Mouse (Mus musculus): Measurements from ENCODE around the gene C130074G19Rik.

C130074G19Rik gene

DNA sequence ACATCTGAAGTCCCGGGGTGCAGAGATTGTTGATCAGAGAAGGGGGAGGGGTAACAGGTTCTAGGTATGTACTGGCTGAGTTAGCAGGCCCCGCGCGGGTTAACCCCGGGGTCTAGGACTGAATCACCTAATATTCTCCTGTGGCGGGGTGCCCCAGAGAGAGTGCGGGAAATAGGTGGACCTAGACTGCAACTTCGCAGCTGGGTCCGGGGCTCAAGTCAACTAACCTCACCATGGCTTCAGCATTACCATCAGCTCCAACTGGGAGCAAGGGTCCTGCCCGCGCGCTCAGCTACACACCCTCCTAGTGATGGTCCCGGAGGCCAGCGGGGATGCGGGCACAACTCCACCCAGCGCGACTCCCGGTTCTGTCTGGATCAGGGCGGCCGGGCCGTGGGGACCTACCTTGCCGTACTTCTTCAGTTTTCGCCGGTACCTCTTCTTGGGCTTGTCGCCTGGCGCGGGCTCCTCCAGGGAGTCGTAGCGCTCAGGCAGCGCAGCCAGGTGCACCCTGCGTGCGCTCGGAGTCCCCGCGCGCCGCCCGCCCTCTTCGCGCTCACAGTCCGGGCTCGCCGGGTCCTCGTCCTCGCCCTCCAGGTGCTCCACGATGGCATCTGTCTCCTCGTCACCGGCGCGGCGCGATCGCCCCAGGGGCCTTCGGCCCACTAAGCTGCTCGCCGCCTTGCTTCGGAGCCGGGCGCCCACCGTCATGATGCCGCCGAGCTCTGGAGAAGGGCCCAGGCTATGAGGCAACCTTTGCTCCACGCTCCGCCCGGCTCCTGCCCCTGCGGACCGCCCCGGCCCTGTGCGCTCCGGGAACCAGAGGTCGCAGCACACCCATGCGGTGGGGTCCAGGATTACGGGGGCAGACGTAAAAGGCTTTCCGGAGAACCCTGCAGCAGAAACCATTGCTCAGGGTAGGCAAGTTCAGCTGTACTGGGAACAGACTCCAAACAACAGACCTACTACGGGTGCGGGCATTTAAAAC, at the start of gene C130074G19Rik:
Gene C130074G19Rik (minus strand): TSS at position 938 of the 988 bp plus-strand sequence.
- peak; percentile 5 for DNase-seq (ENCODE audit: low read depth, low spot score)

DNA sequence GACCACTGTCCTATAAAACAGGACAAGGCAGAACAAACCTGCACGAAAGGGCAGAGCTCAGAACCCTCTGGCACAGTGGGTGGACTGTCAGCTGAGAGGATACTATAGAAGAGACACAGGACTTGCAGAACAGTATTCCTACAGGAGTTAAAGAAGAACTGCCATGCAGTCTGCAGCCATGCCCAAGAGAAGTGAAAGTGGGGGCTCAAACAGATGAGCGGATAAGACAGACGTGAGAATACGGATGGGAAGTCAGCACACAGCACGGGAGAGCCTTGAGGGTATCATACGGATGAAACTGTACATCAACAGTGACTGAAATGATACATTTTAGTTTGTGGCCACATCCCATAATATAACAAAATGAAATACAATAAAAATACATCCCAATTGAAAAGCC, 48.1 kb upstream of the C130074G19Rik start:
- no peak for DNase-seq (ENCODE audit: low read depth, low spot score)

DNA sequence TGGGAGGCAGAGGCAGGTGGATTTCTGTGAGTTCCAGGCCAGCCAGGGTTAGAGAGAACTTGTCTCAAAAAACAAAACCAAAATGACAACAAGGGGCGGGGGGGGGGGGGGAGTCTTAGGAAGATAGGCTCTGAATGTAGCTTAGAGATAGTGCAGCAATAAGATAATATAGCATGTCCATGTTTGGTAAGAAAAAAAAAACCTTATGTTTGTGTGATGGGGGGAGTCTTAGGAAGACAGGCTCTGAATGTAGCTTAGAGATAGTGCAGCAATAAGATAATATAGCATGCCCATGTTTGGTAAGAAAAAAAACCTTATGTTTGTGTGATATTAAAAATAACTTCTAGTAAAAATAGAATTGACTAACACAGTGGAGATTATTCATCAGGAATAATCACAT, 45.4 kb upstream of the C130074G19Rik start:
- DNase-seq (ENCODE audit: low read depth, low spot score) = no peak

DNA sequence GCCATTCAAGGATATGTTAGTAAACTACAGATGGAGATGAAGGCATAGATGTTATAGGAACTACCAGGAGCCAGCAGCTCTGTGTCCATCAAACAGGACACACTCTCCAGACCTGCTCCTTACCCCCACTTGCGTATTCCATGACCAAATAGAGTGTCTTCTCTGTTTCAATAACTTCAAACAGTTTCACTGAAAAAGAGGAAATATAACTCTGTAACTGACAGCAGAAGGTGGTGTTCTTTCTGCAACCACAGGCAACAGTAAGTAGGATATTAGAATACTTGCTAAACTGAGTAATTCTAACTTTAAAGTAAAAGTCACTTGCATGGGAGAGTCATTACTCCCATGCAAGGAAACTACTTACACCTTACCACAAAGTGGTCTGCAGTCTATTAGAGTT, 44.9 kb upstream of the C130074G19Rik start:
- DNase-seq (ENCODE audit: low read depth, low spot score) = no peak

DNA sequence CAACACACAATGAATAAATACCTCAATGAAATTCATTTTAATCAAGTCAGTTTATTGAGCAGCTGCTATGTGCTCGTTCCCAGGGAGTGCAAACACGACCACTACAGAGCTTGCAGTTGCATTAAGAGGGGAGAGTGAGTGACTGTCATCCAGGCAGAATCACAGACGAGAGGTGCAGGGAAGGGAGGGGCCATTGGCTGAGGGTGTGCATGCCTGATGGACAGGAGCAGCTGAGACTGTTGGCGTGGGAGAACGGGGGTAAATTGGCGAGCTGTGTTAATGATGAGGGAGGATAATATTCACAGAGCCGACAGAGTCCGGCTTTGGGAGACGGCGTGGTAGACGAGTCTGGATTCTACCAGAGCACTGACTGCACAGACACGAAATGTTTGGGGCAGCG, 39.8 kb upstream of the C130074G19Rik start:
- DNase-seq (ENCODE audit: low read depth, low spot score) = no peak

DNA sequence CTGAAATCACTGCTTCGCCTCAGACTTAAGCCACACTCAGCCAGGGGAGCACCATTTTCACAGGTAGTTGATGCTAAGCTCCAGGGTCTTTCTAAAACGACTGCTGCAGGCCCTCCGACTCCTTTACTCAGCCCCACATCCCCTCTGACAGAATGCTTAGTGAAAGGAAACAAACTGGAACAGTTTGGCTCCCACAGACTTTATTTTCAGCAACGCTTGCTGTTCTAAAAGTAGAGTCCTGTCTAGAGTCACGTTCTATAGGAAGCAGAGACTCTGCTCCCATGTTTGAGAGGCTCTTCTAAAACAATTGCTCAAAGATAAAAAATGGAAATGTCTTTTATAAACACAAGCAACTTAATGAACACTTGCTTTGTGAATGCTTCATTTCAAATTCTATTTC, 37.0 kb upstream of the C130074G19Rik start:
- DNase-seq (ENCODE audit: low read depth, low spot score) = no peak

DNA sequence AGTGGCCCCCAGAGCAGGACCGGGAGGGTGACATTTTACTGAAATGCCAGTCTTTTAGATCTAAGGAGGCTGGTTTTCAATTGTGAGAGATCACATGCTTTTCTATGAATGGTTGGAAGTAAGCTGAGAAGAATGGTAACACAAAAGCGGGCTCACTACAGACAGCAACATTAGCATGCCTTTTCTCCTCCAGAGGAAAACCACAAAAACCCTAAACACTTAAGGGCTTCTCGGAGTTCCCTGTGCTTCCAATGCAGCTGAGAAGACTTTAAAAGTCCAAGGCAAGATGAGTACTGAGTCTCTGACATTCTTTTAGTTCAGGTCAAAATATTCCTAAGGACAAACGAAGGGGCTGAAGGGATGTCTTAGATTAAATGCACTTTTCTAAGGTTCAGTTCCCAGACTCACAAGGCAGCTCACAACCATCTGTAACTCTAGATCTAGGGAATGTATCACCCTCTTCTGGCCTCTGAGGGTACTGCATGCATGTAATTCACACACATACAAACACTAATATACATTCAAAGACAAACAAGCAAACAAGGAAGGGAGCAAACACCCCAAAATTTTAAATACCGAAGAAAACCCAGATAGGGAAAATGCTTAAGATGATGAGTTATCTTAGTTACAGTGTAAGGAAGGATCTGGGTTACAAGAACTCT, 35.3 kb upstream of the C130074G19Rik start:
- DNase-seq (ENCODE audit: low read depth, low spot score) = peak; percentile 32

DNA sequence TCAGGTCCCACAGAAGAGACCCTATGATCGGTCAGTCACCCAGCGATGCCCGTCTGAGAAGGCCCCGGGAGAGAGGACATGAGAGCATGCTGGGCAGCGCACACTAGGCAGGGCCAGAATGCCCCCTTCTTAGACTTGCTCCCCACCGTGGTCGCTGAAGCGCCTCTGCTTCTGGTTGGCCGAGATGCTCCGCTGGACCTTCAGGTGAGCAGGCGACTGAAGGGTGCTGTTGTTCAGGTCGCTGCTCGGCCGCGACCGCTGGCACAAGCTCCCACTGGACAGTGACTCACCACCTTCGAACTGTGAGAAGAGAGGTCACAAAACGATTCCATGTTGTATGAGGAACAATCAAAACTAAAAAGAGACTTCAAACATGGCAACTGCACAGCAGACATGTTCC, 29.3 kb upstream of the C130074G19Rik start:
- no peak for DNase-seq (ENCODE audit: low read depth, low spot score)

DNA sequence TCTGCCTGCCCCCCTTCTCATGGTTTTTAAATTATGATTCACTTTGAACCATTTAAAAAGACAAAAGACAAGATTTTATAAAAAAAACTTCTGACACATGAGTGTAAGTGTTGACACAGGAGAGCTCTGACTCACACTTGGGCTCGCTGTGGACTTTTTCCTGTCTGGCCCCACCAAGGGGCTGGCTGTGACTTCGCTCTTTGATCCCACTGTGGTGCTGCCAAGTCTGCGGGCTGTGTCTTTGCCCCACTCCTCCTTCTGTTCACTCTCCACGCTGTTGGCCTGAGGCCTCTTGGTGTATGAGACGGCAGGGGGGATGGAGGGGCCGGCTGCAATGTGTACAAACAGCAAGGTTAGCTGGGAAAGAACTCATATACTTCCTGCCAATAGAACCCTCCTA, 28.8 kb upstream of the C130074G19Rik start:
- no peak for DNase-seq (ENCODE audit: low read depth, low spot score)

DNA sequence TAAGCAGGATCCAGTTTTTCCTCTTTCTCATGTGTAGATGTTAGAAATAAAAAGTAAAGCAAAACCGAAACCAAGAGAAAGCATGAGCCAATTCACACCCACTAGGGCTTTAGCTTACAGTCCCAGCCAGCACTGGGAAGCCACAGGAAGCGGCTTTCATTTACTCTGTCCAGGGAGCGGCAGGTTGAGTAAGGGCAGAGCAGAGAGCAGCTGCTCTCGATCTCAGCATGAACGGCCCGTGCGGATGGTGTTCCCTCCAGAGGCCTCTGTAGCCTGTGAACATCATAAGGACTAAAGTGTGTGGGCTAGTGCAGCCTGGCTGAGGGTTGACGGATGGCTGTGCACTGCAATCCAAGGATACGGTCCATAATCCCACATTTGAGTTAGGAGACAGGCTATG, 25.5 kb upstream of the C130074G19Rik start:
- peak; percentile 11 for DNase-seq (ENCODE audit: low read depth, low spot score)

DNA sequence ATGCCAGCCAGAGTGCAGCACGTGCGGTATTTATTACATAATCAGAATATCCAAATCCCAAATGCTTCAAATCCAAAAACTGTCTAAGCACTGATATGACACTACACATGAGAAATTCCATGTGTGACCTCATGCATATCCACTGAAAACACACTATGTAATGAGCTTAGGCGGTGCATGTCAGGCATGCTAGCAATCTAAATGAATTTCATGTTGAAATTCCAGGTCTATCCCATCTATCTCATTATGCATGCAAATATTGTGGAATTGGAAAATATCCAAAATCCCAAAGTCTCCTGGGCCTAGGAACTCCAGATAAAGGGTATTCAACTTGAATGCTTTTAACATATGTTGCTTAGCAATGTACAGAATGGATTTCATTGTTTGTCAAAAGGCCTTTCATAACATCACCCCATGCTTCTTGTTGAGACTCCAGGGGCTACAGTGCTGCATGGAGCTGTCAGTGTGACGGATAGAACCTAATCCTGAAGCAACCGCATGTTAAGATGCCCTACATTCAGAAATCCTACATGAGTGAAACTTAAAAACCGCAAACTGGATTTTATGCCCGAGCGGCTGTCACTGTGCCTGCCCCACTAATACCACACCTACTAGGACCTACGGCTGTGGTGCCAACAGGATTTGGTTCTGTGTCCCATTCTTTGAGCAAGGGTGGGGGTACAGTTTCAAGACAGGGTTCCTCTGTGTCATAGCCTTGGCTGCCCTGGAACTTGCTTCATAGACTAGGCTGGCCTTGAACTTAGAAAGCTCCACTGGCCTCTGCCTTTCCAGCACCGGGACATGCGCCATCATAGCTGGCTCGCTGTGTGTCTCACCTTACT, 23.1 kb upstream of the C130074G19Rik start:
- DNase-seq (ENCODE audit: low read depth, low spot score) = no peak

DNA sequence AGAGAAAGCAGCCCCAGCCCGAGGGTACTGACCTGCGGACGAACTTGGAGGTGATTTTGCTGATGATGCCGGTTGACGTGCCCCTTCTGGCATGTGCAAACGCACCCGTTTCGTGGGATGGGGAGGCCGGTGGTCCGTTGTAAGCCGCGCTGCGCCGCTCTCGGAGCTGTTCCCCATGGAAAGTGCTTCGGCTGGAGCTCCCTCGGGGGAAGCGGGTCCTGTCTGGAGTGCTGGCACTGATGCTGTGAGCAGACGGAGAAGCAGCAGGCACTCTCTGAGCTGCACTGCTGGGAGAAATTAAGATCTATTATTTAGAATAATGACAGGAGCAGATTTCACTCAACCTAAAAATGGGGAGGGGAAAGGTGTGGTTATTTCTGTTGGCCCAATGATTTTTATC, 22.4 kb upstream of the C130074G19Rik start:
- no peak for DNase-seq (ENCODE audit: low read depth, low spot score)

DNA sequence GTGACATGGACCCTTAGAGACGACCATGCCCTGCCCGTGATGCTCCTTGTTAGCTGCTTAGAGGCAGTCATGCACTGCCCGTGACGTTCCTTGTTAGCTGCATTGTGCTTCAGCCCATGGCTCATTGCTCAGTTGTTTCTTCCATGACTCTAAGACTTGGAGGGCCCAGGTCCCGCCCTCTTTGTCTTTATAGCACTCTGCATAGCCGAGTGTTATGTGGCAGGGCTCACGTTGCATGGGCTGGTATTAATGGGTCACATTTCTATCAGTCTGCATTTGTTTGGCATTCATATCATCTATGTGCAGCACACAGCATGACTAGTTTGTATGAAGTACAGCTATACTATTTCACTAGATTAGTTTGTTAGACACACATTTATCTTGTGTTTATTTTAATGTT, 20.7 kb upstream of the C130074G19Rik start:
- no peak for DNase-seq (ENCODE audit: low read depth, low spot score)

DNA sequence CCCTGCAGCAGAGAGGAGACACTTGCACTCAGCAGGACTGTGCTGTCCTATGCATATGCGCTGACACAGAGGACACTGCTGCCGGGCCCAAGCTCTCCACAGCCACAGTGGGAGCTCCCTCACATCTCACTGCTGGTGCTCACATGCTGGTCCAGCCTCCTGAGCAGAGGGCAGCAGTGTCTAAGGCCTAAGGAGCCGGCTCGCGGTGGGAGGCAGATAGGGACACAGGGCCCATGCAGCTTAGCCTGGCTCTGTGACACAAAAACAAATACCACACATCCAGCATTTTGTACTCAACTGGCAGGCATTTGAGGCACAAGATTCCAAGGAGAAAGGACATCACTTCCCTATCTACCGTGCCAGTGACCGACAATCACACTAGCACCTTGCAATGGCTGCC, 19.9 kb upstream of the C130074G19Rik start:
- DNase-seq (ENCODE audit: low read depth, low spot score) = no peak

DNA sequence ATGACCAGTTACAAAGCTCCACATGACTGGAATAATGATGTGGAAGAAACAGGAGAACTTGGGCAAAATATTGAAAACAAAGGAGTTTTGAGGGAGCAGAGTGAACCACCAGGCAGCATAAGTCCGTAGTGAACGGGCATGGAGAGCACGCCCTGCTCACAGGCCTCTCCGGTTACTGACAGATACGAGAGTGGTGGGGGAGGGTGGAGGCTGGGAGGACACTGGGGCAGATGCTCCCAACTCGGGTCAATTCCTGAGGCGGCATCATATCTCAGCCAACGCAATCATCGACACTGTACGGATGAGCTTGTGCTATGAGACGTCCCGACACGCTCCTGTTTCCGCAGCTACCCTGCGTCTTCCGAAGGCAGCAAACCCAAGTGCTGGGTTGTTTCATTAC, 14.3 kb upstream of the C130074G19Rik start:
- DNase-seq (ENCODE audit: low read depth, low spot score) = no peak

DNA sequence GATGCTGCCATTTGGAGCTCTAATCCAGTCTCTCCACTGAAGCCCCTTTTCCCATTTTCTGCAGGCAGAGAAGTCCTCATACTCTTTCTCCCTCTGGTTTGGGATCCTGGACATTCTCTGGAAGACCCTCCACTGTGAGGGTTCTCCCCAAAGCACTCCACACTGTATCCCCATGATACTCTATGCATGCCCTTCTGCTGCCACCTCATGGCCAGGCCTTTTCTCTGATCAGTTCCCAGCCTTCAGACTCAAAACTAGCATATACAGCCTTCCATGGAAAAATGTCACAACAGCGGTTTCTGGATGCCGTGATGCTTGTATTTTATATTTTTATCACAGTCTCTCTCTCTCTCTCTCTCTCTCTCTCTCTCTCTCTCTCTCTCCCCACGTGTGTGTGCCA, 9.0 kb upstream of the C130074G19Rik start:
- DNase-seq (ENCODE audit: low read depth, low spot score) = no peak

DNA sequence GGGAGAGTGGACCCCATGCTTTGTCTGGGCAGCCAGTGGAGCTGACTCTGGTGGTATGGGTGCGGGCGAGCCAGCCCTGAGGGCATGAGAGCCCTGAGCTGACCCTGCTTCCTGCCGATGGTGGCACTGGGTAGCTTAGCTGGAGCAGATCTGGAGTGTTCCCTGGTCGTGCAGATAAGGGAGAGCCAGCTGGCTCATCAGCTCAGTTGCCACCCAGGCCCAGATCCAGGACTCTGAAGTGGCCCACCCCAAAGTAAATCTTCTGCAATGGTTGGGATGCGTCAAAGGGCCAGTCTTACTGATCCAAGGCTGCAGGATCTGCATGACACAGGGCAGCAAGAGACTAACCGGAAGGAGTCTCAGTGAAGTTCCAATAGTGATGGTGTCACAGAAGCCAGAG, 6.4 kb upstream of the C130074G19Rik start:
- no peak for DNase-seq (ENCODE audit: low read depth, low spot score)

DNA sequence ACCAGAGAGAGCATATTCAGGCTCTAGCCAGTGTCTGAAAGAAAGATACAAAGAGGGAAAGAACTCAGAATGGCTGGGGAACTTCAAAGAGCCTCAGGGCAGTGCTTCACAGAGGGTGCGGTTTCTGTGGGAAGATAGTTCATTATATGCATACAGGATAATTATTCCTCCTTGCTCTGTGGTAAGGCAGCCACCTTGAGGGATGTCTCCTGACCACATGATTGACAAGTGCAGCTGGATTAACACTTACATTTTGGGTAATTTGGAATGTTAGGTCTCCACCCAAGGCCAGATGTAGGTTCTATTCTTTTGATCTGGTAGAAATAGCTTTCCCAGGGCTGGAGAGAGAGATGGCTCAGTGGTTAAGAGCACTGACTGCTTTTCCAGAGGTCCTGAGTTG, 3.1 kb upstream of the C130074G19Rik start:
- no peak for DNase-seq (ENCODE audit: low read depth, low spot score)

DNA sequence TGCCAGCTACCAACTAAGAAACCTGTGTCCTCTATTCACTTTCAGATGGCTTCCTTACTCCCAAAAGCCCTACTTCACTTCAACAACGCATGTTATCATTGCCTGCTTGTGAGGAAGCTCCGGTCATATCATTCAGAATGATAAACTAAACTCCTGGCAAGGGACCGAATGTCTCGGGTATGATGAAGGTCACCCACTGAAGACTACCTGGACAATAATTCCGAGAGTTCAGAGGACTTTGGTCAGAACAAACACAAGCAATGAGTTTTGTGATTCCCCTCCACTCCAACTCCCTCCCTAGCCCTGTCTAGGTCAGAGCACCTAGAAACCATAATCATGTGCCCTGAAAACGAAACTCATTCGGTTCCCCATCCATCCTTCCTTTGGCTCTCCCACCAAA, 1.2 kb downstream of the C130074G19Rik start:
- DNase-seq (ENCODE audit: low read depth, low spot score) = no peak

DNA sequence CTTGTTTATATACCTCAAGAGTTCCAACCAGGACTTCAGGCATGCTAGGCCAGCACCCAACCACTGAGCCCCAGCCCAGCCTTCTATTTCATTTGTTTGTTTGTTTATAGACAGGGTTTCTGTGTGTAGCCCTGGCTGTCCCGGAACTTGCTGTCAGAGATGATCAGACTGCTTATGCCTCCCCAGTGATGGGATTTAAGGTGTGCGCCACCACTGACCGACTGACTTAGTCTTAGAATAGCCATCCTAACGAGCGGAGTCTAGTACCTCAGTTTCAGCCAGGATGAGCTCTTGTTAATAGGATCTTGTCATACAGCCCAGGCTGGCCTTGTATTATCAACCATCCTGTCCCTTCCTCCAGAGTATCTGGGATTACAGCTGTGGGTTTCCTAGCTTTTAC, 1.8 kb downstream of the C130074G19Rik start:
- no peak for DNase-seq (ENCODE audit: low read depth, low spot score)

DNA sequence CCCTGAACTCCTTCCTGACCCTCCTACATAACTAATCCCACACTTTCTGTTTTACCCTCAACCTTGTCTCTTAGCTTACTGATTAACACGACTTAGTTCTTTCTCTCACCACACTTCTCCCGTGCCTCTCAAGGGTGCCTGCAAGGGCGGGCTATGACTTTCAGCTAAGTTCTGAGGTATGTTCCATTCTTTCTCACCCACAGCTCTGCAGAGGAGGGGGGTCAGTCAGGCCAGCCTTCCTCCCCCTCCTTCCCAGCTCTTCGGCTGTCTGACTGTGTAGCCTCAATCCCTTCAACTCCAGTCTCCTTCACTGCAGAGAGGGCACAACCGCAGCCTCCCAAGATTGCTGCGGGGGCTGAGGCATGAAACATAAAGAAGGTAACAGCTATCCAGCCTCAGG, 4.2 kb downstream of the C130074G19Rik start:
- DNase-seq (ENCODE audit: low read depth, low spot score) = no peak

DNA sequence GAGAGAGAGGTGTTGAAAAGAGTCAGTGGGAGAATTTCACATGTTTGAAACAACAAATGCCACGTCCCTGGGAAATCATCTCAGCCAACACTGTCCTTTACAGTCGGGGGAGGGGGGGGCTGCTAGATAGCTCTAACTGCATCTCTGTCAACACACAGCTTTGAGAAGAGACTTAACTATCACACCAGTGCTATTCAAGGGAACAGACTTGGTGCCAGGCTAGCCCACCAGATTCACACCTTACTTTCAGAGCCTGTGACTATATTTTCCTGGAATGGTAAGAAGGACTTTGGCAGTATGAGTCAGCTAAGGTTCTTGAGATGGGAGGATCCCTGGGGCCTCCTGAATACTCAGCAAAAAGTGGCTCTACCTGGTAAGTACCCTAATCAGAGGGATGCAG, 5.7 kb downstream of the C130074G19Rik start:
- DNase-seq (ENCODE audit: low read depth, low spot score) = no peak

Measured in CD4-positive, CD25-positive, alpha-beta regulatory T cell, adult 2 months (primary cell).